Mouse (Mus musculus) central nervous system, embryonic 18 days (tissue): ENCODE data around the gene Il9. TPM values are rescaled to one million over a fixed set of nuclear protein-coding genes. Genes with fewer than 3 reads are reported as not detected.

Experiments used
- polyA plus RNA-seq: library from polyadenylated mRNA; depleted of rRNA; stranded (reverse); fragments of >200 nt; gene quantifications from 2 replicates; pipeline ENCODE4 v1.2.3, GENCODE M21; 2012; rRNA removed

Il9 gene
- not detected in 2 replicates for polyA plus RNA-seq

GRCm38 (mm10) chr13:56482146-56482545 lies at the start of gene Il9:
Gene Il9, minus strand, starts transcription at chr13:56482246.

GRCm38 (mm10) chr13:56522081-56522820 lies 40.2 kb upstream of the Il9 start, which contains the start of gene Fbxl21:
Gene Fbxl21, plus strand, starts transcription at chr13:56522472.

DNA sequence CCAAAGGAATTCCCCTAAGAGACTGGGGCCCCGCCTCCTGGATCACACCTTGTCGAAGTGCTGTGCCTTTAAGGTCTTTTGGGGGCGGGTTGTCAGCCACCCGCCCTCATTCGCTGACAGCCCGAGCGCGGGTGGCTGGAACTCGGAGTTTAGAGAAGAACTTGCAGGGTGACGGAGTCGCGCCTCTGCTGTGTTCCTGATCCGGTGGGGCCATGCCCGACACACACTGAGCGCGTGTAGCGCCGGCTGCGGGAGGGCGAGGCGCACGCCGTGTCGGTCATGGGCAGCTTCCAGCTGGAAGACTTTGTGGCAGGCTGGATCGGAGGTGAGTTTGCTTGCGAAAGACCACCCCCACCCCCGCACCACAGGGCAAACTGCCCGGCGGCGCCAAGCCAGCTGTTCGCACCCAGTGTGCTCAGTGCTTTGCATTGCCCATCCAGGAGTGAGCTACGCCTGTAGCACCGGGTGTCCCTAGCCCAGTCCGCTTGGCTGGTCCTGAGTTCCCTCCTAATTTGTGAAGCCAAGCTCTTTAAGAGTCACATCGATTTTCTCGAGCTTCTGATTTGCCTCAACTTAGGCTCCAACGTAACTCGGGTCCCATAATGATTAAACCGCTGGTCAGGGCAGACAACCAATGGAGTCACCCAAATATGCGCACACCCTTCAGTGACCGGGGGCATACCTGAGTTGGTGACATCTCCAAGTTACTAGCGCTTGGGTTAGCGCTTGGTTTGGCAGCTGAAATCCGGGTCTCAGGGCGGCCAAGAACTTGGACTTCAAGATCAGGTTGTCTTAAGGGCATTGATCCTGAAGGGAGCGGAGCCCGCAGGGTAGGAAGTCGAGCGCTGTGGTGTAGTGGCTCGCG lies 43.6 kb downstream of the Il9 start, which contains the start of gene Slc25a48:
Gene Slc25a48, plus strand, starts transcription at position 145 of the 865 bp plus-strand sequence.

Other genes starting within 250 kb of the Il9 start
- 0.40 and 0.43 TPM in 2 replicates for gene Neurog1, start 230.1 kb downstream of the Il9 start, polyA plus RNA-seq
- 28.4 and 33.2 TPM in 2 replicates for gene Cxcl14, start 185.7 kb downstream of the Il9 start, polyA plus RNA-seq
- not detected in 2 replicates for gene Gm3045, start 55.7 kb downstream of the Il9 start, polyA plus RNA-seq
- gene Slc25a48, start 43.9 kb downstream of the Il9 start, polyA plus RNA-seq: 0.12 and 0.57 TPM in 2 replicates
- gene Fbxl21, start 40.2 kb upstream of the Il9 start, polyA plus RNA-seq: 4.4 and 5.0 TPM in 2 replicates
- gene Lect2, start 66.3 kb upstream of the Il9 start, polyA plus RNA-seq: not detected in 2 replicates
- 7.2 and 9.1 TPM in 2 replicates for gene Tgfbi, start 127.3 kb upstream of the Il9 start, polyA plus RNA-seq
- 35.1 and 37.9 TPM in 2 replicates for gene Smad5, start 220.8 kb upstream of the Il9 start, polyA plus RNA-seq